Mouse (Mus musculus) cortical plate, adult 2 months (tissue): ENCODE measurements around the gene Setdb2. TPM values are rescaled to one million over a fixed set of nuclear protein-coding genes. Genes with fewer than 3 reads are reported as not detected.
"Not testable (repeated sequence)": the region's sequence is repeated elsewhere in the genome, so short reads cannot be mapped to it uniquely, and the experiment has no call there.

Experiments
- H3K27ac ChIP-seq: fragments of 200-500 bp; 2 replicates; pipeline ENCODE4 v1.5.1; 2012; ENCODE audit warnings: low read length, control low read depth, inconsistent platforms; ENCODE audit not compliant: insufficient read depth
- H3K4me1 ChIP-seq: fragments of 200-500 bp; 2 replicates; pipeline ENCODE4 v1.6.1; 2011; ENCODE audit warnings: low read length; ENCODE audit not compliant: control insufficient read depth, insufficient read depth
- H3K4me3 ChIP-seq: fragments of 200-500 bp; 2 replicates; pipeline ENCODE4 v1.5.1; 2011; ENCODE audit warnings: mild to moderate bottlenecking, low read length, control low read depth; ENCODE audit not compliant: insufficient read depth
- CTCF ChIP-seq: fragments of 200-500 bp; IDR thresholded peaks from 2 replicates; pipeline ENCODE4 v1.5.1; 2011; ENCODE audit warnings: mild to moderate bottlenecking, control low read depth, low read length; ENCODE audit not compliant: insufficient read depth; ENCODE audit errors: extremely low read depth
- POLR2A ChIP-seq: fragments of 200-500 bp; IDR thresholded peaks from 2 replicates; pipeline ENCODE4 v1.6.1; 2011; ENCODE audit warnings: mild to moderate bottlenecking, low read length, control low read depth; ENCODE audit not compliant: insufficient read depth; ENCODE audit errors: extremely low read depth
- polyA plus RNA-seq: library from polyadenylated mRNA; depleted of rRNA; stranded (reverse); fragments of >200 nt; gene quantifications from 2 replicates; pipeline ENCODE4 v1.2.3, GENCODE M21; 2012

Setdb2 gene
- polyA plus RNA-seq, 1 experiment, result 4.7 TPM

GRCm38 (mm10) chr14:59437398-59437797 lies 3.3 kb downstream of the Setdb2 start:
- Histone ChIP-seq H3K4me3 (no peak overlapping the region), H3K27ac (no peak overlapping the region), H3K4me1 (peaks cover 2% of the 10 kb centered on the region; the same call in 1 of the 2 replicates)
- TF ChIP-seq CTCF, result no peak
- TF ChIP-seq POLR2A, result no peak

DNA sequence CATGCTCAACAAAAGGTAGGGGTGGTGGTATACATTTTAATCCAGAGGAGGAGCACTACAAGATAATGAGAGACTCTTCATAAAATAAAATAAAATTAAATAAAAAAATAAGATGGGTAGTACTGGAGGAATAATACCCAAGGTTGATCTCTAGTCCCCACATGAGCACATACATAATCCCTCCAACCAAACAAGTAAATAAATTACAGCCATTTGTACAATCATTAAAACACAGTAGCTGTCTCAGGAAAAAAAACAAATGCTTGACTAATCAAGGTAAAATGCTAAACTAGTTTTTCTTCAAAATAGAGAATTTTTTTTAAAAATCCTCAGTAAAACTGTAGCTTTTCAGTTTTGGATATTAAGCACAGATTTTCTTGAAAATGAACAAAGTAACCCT lies 5.5 kb downstream of the Setdb2 start:
- Histone ChIP-seq H3K27ac (no peak overlapping the region), H3K4me3 (no peak overlapping the region), H3K4me1 (peaks cover 2% of the 10 kb centered on the region; the same call in 1 of the 2 replicates)
- TF ChIP-seq CTCF, result no peak
- TF ChIP-seq POLR2A, result no peak

DNA sequence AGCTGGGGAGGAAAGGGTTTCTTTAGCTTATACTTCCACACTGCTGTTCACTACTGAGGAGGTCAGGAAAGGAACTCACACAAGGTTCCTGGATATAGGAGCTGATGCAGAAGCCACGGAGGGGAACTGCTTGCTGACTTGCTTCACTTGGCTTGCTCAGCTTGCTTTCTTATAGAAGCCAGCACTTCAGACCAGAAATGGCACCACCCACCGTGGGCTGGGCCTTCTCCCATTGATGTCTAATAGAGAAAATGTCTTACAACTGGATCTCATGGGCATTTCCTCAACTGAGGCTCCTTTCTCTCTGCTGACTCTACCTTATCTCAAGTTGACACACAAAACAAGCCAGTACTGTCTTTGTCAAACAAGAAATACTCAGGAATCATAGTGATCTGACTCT lies 6.8 kb downstream of the Setdb2 start:
- Histone ChIP-seq H3K4me1 (no peaks in the 10 kb centered on the region), H3K27ac (no peak overlapping the region), H3K4me3 (no peak overlapping the region)
- no peak for TF ChIP-seq POLR2A

DNA sequence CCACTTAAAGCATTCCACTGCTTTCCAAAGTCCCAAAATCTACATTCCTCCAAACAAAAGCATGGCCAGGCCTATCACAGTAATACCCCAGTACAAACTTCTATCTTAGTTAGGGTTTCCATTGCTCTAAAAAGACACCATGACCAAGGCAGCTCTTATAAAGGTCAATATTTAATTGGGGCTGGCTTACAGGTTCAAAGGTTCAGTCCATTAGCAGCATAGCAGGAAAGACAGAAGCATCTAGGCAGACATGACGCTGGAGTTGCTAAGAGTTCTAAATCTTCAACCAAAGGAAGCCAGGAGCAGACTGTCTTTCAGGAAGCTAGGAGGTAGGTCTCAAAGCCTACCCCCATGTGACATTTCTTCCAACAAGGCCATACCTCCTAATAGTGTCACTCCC lies 10.1 kb downstream of the Setdb2 start:
- H3K4me1 ChIP-seq, result no peaks in the 10 kb centered on the region
- no peak overlapping the region for H3K27ac ChIP-seq
- no peak overlapping the region for H3K4me3 ChIP-seq
- no peak for TF ChIP-seq POLR2A
- no peak for TF ChIP-seq CTCF

DNA sequence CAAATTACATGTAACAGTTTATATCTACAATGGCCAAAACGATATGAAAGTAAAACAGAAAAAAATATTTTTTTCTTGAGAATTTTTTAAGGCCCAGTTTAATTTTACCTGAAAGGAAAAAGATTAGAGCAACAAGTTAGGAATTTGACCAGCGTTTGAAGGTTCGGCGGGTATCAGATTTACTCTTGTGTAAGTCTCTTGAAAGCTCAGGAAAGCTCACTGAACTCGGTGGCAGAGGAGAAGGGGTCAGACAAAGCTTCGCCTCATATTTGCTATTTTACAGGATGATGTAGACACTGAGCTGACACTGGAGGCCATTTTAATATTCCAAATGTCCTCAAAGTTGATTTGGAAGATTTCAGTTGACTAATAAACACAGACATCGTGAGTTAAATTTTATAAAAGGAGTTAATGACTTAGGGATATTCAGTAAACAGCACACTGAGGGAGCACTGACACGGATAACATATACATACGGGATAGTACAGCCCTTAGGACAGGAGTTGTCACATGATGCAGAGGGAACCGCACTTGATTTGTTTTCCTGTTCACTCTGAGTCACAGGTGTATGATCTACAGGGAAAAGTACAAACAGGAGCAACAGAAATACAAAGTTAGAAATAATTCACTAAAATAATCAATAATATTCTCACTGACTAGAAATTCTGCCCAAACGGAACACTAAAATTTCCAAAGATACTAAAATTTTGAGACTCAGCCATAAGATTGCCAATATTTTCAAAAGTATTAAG lies 17.6 kb downstream of the Setdb2 start:
- Histone ChIP-seq H3K27ac (no peak overlapping the region), H3K4me3 (no peak overlapping the region), H3K4me1 (no peaks in the 10 kb centered on the region)
- TF ChIP-seq POLR2A (no peak), CTCF (no peak)

DNA sequence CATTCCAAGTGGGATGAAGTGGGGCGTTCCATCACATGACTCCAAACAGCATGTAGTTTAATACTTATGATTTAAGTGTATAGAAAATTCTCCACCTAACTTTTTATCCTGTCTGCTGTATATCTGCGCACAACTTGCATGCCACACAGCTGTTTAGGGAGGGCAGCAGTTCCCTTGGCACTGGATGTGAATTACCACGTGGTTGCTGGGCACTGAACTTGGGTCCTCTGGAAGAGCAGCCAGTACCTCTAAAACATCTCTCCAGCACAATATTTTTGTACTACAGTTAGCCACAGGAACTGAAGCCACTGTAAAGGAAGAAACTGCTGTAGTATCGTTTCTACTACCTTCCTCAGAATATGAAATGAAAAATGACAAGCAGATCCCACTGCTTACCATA lies 22.5 kb downstream of the Setdb2 start:
- TF ChIP-seq POLR2A, result no peak
- no peak for TF ChIP-seq CTCF
- Histone ChIP-seq H3K27ac (no peak overlapping the region), H3K4me1 (no peaks in the 10 kb centered on the region), H3K4me3 (no peak overlapping the region)

DNA sequence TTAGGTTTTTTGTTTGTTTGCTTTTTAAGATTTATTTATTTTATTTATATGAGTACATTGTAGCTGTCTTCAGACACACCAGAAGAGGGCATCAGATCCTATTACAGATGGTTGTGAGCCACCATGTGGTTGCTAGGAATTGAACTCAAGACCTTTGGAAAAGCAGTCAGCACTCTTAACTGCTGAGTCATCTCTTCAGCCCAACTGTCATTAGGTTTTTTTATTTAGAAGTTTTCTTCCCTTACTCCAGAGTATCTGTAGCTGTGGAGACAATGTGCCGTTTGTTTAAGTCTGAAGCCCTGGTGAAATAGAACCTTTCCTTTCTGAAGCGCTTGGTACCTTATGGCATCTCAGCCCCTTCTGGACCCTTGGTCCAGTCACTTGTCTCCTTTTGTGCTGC lies 25.7 kb downstream of the Setdb2 start:
- H3K4me3 ChIP-seq, H3K4me1 ChIP-seq, H3K27ac ChIP-seq: not testable (repeated sequence)

- H3K4me1 ChIP-seq, result no peaks in the 10 kb centered on the region
- no peak overlapping the region for H3K4me3 ChIP-seq
- no peak for TF ChIP-seq CTCF
- no peak for TF ChIP-seq POLR2A
- H3K27ac ChIP-seq, result no peak overlapping the region
These were observed 43.7 kb downstream of the Setdb2 start for GRCm38 (mm10) chr14:59396999-59397398.

DNA sequence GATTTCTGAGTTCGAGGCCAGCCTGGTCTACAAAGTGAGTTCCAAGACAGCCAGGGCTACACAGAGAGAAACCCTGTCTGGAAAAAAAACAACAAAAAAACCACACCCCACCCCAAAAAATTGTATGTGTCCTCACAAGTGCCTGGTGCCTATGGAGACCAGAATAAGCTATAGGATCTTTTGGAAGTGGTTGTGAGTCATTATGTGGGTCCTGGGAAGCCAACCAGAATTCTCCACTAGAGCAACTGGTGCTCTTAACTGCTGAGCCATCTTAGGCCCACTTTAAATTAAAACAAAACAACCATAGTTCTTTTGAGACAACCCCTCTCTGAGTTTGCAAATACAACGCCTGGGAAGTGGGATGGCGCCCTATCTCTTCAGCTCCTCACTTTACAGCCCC lies 45.4 kb downstream of the Setdb2 start, which contains the start of gene Phf11c:
TSS of gene Phf11c (minus strand) at position 101 of the 400 bp plus-strand sequence.
- H3K27ac ChIP-seq, result no peak within 1 kb of the TSS
- no peak within 1 kb of the TSS for H3K4me3 ChIP-seq
- no peaks in the 10 kb centered on the region for H3K4me1 ChIP-seq
- TF ChIP-seq CTCF, result no peak
- no peak for TF ChIP-seq POLR2A

- H3K27ac ChIP-seq, H3K4me3 ChIP-seq, H3K4me1 ChIP-seq: not testable (repeated sequence)
- 0 out of 2 replicates have a peak, but pooled peaks have one; percentile 14 for TF ChIP-seq CTCF
These were observed 50.5 kb downstream of the Setdb2 start for GRCm38 (mm10) chr14:59390181-59390580.
